Mouse (Mus musculus): ENCODE data around the gene Ugt1a2. TPM values are rescaled to one million over a fixed set of nuclear protein-coding genes. Genes with fewer than 3 reads are reported as not detected.

The Ugt1a2 gene
- polyA plus RNA-seq, 1 experiment = 10.9 TPM

GRCm38 (mm10) chr1:88260604-88261377, 60.4 kb downstream of the Ugt1a2 start:
- H3K27ac ChIP-seq (ENCODE audit: insufficient read depth, low read depth, low read length) = no peak overlapping the region
- no peak overlapping the region for H3K4me3 ChIP-seq (ENCODE audit: insufficient read depth, low read length)
- no peak for TF ChIP-seq CTCF (IDR thresholded peaks at IDR 0.05; ENCODE audit: low read depth, low read length)
- TF ChIP-seq POLR2A (IDR thresholded peaks at IDR 0.05; ENCODE audit: borderline replicate concordance, low read depth, low read length) = no peak
- peaks cover 12% of the 10 kb centered on the region for H3K4me1 ChIP-seq (ENCODE audit: control insufficient read depth, insufficient read depth, low read length)

- Histone ChIP-seq H3K4me3 (ENCODE audit: insufficient read depth, low read length) (no peak overlapping the region), H3K4me1 (ENCODE audit: control insufficient read depth, insufficient read depth, low read length) (peaks cover 12% of the 10 kb centered on the region), H3K27ac (ENCODE audit: insufficient read depth, low read depth, low read length) (no peak overlapping the region)
- TF ChIP-seq CTCF (IDR thresholded peaks at IDR 0.05; ENCODE audit: low read depth, low read length) (no peak), POLR2A (IDR thresholded peaks at IDR 0.05; ENCODE audit: borderline replicate concordance, low read depth, low read length) (no peak)
Observed at GRCm38 (mm10) chr1:88261706-88262105, 61.3 kb downstream of the Ugt1a2 start.

- Histone ChIP-seq H3K4me1 (ENCODE audit: control insufficient read depth, insufficient read depth, low read length) (peaks cover 12% of the 10 kb centered on the region), H3K4me3 (ENCODE audit: insufficient read depth, low read length) (no peak overlapping the region), H3K27ac (ENCODE audit: insufficient read depth, low read depth, low read length) (no peak overlapping the region)
- TF ChIP-seq CTCF (IDR thresholded peaks at IDR 0.05; ENCODE audit: low read depth, low read length) = no peak
- TF ChIP-seq POLR2A (IDR thresholded peaks at IDR 0.05; ENCODE audit: borderline replicate concordance, low read depth, low read length) = no peak
Observed at GRCm38 (mm10) chr1:88262255-88262654, 61.9 kb downstream of the Ugt1a2 start.

GRCm38 (mm10) chr1:88262961-88263360, 62.6 kb downstream of the Ugt1a2 start:
- Histone ChIP-seq H3K27ac (ENCODE audit: insufficient read depth, low read depth, low read length) (no peak overlapping the region), H3K4me1 (ENCODE audit: control insufficient read depth, insufficient read depth, low read length) (peaks cover 12% of the 10 kb centered on the region), H3K4me3 (ENCODE audit: insufficient read depth, low read length) (no peak overlapping the region)
- TF ChIP-seq CTCF (IDR thresholded peaks at IDR 0.05; ENCODE audit: low read depth, low read length) (no peak), POLR2A (IDR thresholded peaks at IDR 0.05; ENCODE audit: borderline replicate concordance, low read depth, low read length) (no peak)

- Histone ChIP-seq H3K4me3 (ENCODE audit: insufficient read depth, low read length) (no peak overlapping the region), H3K4me1 (ENCODE audit: control insufficient read depth, insufficient read depth, low read length) (peaks cover 12% of the 10 kb centered on the region), H3K27ac (ENCODE audit: insufficient read depth, low read depth, low read length) (no peak overlapping the region)
- TF ChIP-seq POLR2A (IDR thresholded peaks at IDR 0.05; ENCODE audit: borderline replicate concordance, low read depth, low read length) = no peak
- no peak for TF ChIP-seq CTCF (IDR thresholded peaks at IDR 0.05; ENCODE audit: low read depth, low read length)
Observed at GRCm38 (mm10) chr1:88263778-88264177, 63.4 kb downstream of the Ugt1a2 start.

- Histone ChIP-seq H3K27ac (ENCODE audit: insufficient read depth, low read depth, low read length) (no peak overlapping the region), H3K4me1 (ENCODE audit: control insufficient read depth, insufficient read depth, low read length) (peaks cover 12% of the 10 kb centered on the region), H3K4me3 (ENCODE audit: insufficient read depth, low read length) (no peak overlapping the region)
- TF ChIP-seq CTCF (IDR thresholded peaks at IDR 0.05; ENCODE audit: low read depth, low read length) (no peak), POLR2A (IDR thresholded peaks at IDR 0.05; ENCODE audit: borderline replicate concordance, low read depth, low read length) (no peak)
Observed at GRCm38 (mm10) chr1:88264237-88264868, 64.0 kb downstream of the Ugt1a2 start.

GRCm38 (mm10) chr1:88264869-88265240, 64.5 kb downstream of the Ugt1a2 start:
- TF ChIP-seq CTCF (IDR thresholded peaks at IDR 0.05; ENCODE audit: low read depth, low read length) = no peak
- no peak for TF ChIP-seq POLR2A (IDR thresholded peaks at IDR 0.05; ENCODE audit: borderline replicate concordance, low read depth, low read length)
- Histone ChIP-seq H3K27ac (ENCODE audit: insufficient read depth, low read depth, low read length) (no peak overlapping the region), H3K4me1 (ENCODE audit: control insufficient read depth, insufficient read depth, low read length) (peaks cover 12% of the 10 kb centered on the region), H3K4me3 (ENCODE audit: insufficient read depth, low read length) (no peak overlapping the region)

- Histone ChIP-seq H3K27ac (ENCODE audit: insufficient read depth, low read depth, low read length) (no peak overlapping the region), H3K4me3 (ENCODE audit: insufficient read depth, low read length) (no peak overlapping the region), H3K4me1 (ENCODE audit: control insufficient read depth, insufficient read depth, low read length) (peaks cover 12% of the 10 kb centered on the region)
- TF ChIP-seq CTCF (IDR thresholded peaks at IDR 0.05; ENCODE audit: low read depth, low read length) = no peak
- TF ChIP-seq POLR2A (IDR thresholded peaks at IDR 0.05; ENCODE audit: borderline replicate concordance, low read depth, low read length) = no peak
Observed at GRCm38 (mm10) chr1:88266123-88266522, 65.7 kb downstream of the Ugt1a2 start.

GRCm38 (mm10) chr1:88267489-88267888, 67.1 kb downstream of the Ugt1a2 start:
- TF ChIP-seq CTCF (IDR thresholded peaks at IDR 0.05; ENCODE audit: low read depth, low read length) = no peak
- no peak for TF ChIP-seq POLR2A (IDR thresholded peaks at IDR 0.05; ENCODE audit: borderline replicate concordance, low read depth, low read length)
- Histone ChIP-seq H3K4me3 (ENCODE audit: insufficient read depth, low read length) (no peak overlapping the region), H3K27ac (ENCODE audit: insufficient read depth, low read depth, low read length) (no peak overlapping the region), H3K4me1 (ENCODE audit: control insufficient read depth, insufficient read depth, low read length) (peaks cover 5% of the 10 kb centered on the region)

- TF ChIP-seq POLR2A (IDR thresholded peaks at IDR 0.05; ENCODE audit: borderline replicate concordance, low read depth, low read length) (no peak), CTCF (IDR thresholded peaks at IDR 0.05; ENCODE audit: low read depth, low read length) (no peak)
- Histone ChIP-seq H3K4me3 (ENCODE audit: insufficient read depth, low read length) (no peak overlapping the region), H3K27ac (ENCODE audit: insufficient read depth, low read depth, low read length) (no peak overlapping the region), H3K4me1 (ENCODE audit: control insufficient read depth, insufficient read depth, low read length) (no peaks in the 10 kb centered on the region)
Observed at GRCm38 (mm10) chr1:88268070-88268469, 67.7 kb downstream of the Ugt1a2 start.

Other genes with a start within 250 kb of the Ugt1a2 start
- 16.7 and 19.2 TPM in 2 replicates for gene Usp40, start 192.1 kb upstream of the Ugt1a2 start, polyA plus RNA-seq (2012; ENCODE audit: insufficient read depth, insufficient read length, missing spikeins)
- not detected in 2 replicates for gene Ugt1a10, start 145.2 kb upstream of the Ugt1a2 start, polyA plus RNA-seq (2012; ENCODE audit: insufficient read depth, insufficient read length, missing spikeins)
- gene Ugt1a9, start 129.8 kb upstream of the Ugt1a2 start, polyA plus RNA-seq (2012; ENCODE audit: insufficient read depth, insufficient read length, missing spikeins) = 5.6 TPM in 1 of 2 replicates, not detected in the other
- 8.3 TPM in 1 of 2 replicates, not detected in the other for gene Ugt1a8, start 112.8 kb upstream of the Ugt1a2 start, polyA plus RNA-seq (2012; ENCODE audit: insufficient read depth, insufficient read length, missing spikeins)
- gene Ugt1a7c, start 105.5 kb upstream of the Ugt1a2 start, polyA plus RNA-seq (2012; ENCODE audit: insufficient read depth, insufficient read length, missing spikeins) = 130 and 184 TPM in 2 replicates
- gene Ugt1a6b, start 97.3 kb upstream of the Ugt1a2 start, polyA plus RNA-seq (2012; ENCODE audit: insufficient read depth, insufficient read length, missing spikeins) = 23.8 and 25.2 TPM in 2 replicates
- gene Ugt1a6a, start 65.8 kb upstream of the Ugt1a2 start, polyA plus RNA-seq (2012; ENCODE audit: insufficient read depth, insufficient read length, missing spikeins) = 34.0 and 62.4 TPM in 2 replicates
- 35.1 and 38.1 TPM in 2 replicates for gene Ugt1a5, start 34.6 kb upstream of the Ugt1a2 start, polyA plus RNA-seq (2012; ENCODE audit: insufficient read depth, insufficient read length, missing spikeins)
- not detected in 2 replicates for gene Dnajb3, start 5.2 kb downstream of the Ugt1a2 start, polyA plus RNA-seq (2012; ENCODE audit: insufficient read depth, insufficient read length, missing spikeins)
- 12.7 and 19.4 TPM in 2 replicates for gene Ugt1a1, start 11.4 kb downstream of the Ugt1a2 start, polyA plus RNA-seq (2012; ENCODE audit: insufficient read depth, insufficient read length, missing spikeins)
- 1.6 and 2.9 TPM in 2 replicates for gene Mroh2a, start 26.4 kb downstream of the Ugt1a2 start, polyA plus RNA-seq (2012; ENCODE audit: insufficient read depth, insufficient read length, missing spikeins)
- 69.1 and 71.0 TPM in 2 replicates for gene Hjurp, start 77.0 kb downstream of the Ugt1a2 start, polyA plus RNA-seq (2012; ENCODE audit: insufficient read depth, insufficient read length, missing spikeins)
- not detected in 2 replicates for gene Trpm8, start 77.1 kb downstream of the Ugt1a2 start, polyA plus RNA-seq (2012; ENCODE audit: insufficient read depth, insufficient read length, missing spikeins)
- gene Spp2, start 206.4 kb downstream of the Ugt1a2 start, polyA plus RNA-seq (2012; ENCODE audit: insufficient read depth, insufficient read length, missing spikeins) = not detected in 2 replicates